Mouse (Mus musculus): ENCODE measurements around the gene Ccdc63. TPM values are rescaled to one million over a fixed set of nuclear protein-coding genes. Genes with fewer than 3 reads are reported as not detected.

Ccdc63 gene
- total RNA-seq, 4 experiments from 2014 or later, result 0.13 TPM; not detected in 3

DNA sequence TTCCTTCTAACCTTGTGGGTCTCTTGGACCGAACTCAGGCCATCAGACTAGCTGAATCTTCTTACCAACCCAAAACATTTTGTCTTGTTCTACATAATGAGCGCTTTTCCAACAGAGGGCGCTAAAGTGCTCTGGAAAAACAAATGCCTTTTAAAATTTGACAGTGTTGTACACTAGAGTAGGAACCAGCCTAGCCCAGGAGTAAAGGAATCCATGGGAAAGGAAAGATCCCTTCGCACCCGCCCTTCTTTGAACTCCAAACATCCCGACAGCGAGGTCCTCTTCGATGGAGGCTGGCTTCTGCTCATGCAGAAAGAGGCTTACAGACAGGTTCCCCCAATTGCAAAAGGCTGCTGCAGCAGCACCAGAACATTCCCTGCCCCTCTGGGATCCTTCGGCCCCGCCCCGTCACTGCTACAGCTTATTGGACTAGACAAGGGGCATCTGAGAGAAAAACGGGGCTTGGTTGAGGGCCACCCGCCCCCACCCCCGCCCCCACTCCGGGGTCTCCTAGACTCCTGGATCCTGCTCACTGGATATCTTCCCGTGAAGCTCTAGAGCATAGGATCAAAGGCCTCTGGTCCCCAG lies 11.5 kb downstream of the Ccdc63 start:
- peak; percentile 43 to 61 for DNase-seq (ENCODE audit: low spot score in 2 of 2)

GRCm38 (mm10) chr5:122125211-122125760 lies 15.3 kb downstream of the Ccdc63 start:
- no peak for DNase-seq (ENCODE audit: low spot score in 2 of 2)

DNA sequence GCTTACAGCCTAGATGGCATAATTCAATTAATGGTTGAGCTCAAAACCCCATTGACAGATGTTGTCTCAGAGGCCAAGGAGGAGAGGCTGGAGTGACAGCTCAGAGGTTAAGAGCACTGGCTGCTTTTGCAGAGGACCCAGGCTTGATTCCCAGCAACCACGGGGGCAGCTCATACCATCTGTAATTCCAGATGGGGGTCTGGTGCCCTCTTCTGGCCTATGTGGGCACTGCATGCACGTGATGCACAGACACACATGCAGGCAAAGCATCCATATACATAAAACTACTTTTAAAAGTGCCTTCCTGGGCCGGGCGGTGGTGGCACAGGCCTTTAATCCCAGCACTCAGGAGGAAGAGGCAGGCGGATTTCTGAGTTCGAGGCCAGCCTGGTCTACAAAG lies 24.4 kb downstream of the Ccdc63 start:
- no peak for DNase-seq (ENCODE audit: low spot score in 2 of 2)

DNA sequence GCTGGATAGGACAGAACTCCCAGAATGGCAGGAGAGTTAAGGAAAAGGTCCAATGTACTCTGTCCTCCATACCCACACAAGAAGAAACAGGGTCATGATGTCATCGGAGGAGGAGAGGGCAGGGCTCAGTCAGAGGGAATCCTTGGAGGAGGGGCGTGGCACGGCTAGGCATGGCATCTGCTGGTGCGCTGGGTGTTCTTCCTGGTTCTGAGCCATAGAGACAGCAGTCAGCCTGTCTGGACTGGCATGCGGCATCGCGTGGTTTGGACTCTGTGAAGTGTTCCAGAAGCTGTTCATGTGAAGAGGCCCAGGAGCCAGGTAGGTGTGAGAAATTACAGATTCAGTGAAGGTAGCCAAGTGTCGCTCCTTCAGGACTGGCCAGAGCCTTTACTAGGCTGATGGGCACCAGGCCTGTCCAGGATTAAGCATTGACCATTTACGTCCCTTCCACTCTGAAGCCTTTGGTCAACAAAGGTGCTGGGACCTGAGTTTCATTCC lies 25.3 kb downstream of the Ccdc63 start:
- DNase-seq (ENCODE audit: low spot score in 2 of 2), result no peak

DNA sequence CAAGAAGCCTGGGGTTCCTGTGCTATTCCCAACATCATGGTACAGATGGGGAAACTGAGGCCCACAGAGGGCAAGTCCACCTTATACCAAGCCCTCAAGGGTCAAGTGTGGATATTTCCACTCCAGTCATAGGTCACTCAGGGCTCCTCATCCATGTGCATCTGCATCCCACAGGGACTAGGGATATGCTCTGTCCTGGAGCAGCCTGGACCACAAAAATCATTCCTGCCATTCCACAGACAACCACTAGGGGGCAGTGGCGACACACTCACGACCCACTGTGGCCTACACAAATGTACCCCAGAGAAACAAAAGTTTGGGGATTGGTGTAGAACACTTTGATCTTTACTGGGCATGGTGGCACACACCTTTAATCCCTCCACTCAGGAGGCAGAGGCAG lies 26.4 kb downstream of the Ccdc63 start:
- no peak for DNase-seq (ENCODE audit: low spot score in 2 of 2)

DNA sequence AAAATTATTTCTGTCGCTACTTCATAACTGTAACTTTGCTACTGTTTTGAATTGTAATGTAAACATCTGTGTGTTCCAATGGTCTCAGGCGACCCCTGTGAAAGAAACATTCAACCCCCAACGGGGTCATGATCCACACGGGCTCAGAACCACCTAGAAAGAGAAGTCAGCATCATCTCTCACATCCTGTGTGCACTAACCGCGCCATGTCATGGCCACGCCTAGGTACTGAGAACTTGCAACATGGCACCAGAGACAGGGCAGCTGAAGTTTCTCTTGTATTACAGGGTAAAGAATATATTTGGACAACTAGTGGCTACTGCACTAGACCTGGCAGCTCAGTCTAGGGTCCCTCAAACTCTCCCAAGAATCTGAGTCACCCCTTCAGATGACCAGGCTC lies 27.2 kb downstream of the Ccdc63 start:
- no peak for DNase-seq (ENCODE audit: low spot score in 2 of 2)

DNA sequence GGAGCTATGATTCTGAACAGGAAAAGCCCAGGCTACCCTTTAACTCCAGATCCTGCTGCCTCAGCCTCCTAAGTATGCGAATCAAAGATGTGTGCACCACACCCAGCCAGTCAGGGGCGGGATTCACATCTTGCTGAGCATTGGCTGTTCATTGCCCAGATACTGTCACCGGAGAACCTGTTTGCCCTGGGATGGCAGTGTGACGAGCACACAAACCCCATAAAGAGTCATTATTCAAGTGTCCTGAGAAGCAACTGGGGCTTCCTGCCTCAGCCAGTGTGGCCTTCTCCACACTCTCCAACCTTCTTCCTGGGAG lies 28.7 kb downstream of the Ccdc63 start:
- DNase-seq (ENCODE audit: low spot score in 2 of 2), result no peak

DNA sequence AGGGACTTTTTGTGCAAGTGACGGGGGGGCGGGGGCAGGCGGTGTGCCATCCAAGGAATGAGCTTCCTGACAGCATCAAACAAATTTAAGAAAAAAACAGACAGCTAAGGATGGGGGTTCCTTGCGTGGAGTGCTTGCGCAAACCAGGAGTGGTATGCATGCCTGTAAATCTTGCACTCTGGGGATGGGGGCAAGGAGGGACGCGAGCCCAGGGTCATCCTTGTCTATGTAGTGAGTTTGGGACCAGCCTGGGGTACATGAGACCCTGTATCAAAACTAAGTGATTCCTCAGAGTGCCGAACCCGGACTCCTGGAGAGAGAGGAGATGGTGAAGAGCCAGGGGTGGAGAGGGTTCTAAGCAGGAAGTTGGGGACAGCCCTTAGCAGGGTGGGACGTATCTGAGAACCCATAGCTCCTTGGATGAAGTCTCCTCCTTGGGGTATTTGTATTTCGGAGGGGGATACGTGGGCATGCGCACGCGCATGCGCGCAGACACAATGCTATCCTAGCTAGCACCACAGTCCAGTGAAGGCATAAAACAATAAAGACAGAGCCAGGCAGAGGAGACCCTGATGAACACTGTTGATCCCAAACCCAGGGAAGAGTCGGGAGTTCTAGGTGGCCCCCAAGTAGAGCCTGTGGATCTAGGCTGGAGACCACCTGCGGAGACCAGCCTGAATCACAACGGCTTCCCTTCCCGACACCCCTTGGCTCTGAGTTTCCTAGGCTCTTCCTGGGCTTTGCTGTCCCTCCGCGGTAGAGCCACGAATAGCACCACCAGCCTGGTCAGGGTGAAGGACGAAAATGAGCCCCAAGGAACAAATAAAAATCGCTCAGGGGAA lies 29.3 kb downstream of the Ccdc63 start:
- no peak for DNase-seq (ENCODE audit: low spot score in 2 of 2)

DNA sequence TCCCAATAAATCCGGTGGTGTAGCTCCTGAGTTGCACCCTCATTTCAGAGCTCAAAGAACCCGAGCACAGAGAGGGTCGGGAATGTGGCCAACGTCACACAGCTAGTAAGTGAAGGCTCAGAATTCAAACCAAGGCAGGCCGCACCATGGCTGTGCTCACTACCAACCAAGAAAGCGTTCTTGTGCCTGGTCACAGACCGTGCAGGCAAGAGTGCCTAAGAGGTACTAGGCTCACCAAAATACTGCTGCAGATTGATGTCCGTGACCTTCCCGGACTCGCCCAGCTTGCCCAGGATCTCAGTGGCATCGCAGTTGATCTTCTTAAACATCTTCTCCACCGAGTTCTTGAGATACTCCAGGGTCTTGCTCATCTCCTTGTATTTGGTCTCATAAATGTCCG lies 30.0 kb downstream of the Ccdc63 start:
- no peak for DNase-seq (ENCODE audit: low spot score in 2 of 2)

DNA sequence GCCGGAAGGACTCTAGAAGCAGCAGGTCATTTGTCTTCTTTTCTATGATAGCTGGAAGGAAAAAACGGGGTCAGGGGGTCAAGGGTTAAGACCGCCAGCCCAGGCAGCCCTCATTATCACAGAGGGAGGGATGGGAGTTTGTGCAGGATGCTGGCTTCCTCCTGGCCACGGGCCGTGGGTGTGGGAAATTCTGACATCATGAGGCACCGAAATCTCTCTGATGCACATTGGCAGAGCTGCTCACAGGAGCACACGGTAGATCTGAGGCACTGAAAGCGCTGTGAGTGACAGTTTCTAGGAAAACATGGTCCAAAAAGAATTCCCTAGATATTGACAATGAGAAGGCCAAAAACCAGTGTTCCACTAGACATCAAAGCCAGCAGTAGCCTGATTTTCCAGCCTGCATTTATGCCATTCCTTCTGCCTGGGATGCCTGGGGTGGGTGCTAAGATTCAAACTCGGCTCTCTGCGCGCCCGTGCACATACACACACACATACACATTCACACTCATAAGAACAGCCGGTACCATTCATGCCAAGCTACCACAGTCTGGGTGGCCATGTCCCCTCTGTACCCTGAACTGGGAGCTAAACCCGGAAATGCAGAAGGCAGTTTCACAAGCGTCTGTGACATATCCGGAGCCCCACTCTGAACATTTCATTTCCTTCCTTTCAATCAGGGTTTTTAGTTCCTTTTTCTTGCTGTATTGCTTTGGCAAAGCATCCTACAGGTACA lies 31.1 kb downstream of the Ccdc63 start:
- DNase-seq (ENCODE audit: low spot score in 2 of 2), result no peak

DNA sequence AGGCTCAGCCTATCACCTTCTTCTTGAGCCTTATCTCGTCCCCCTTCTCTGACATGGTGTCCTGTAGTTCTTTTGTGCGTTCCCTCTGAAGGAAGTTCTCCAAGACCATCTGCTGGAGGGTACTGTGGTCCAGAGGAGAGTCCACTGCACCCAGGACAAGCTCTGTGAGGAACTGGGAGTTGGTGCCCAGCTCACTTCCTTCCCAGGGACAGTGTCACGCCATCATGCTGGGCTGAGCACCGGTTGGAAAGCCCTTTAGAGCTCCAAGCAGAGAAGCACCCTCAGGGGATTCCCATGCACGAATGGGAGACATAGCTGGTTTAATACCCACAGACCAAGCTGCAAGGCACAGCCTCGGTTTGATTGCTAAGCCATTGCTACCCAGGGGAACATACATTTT lies 32.5 kb downstream of the Ccdc63 start:
- DNase-seq (ENCODE audit: low spot score in 2 of 2), result no peak

GRCm38 (mm10) chr5:122106212-122106611 lies 34.4 kb downstream of the Ccdc63 start:
- no peak for DNase-seq (ENCODE audit: low spot score in 2 of 2)

GRCm38 (mm10) chr5:122104981-122105380 lies 35.6 kb downstream of the Ccdc63 start:
- DNase-seq (ENCODE audit: low spot score in 2 of 2), result no peak

GRCm38 (mm10) chr5:122104201-122104600 lies 36.4 kb downstream of the Ccdc63 start:
- DNase-seq (ENCODE audit: low spot score in 2 of 2), result no peak

GRCm38 (mm10) chr5:122103075-122103474 lies 37.5 kb downstream of the Ccdc63 start:
- no peak for DNase-seq (ENCODE audit: low spot score in 2 of 2)

DNA sequence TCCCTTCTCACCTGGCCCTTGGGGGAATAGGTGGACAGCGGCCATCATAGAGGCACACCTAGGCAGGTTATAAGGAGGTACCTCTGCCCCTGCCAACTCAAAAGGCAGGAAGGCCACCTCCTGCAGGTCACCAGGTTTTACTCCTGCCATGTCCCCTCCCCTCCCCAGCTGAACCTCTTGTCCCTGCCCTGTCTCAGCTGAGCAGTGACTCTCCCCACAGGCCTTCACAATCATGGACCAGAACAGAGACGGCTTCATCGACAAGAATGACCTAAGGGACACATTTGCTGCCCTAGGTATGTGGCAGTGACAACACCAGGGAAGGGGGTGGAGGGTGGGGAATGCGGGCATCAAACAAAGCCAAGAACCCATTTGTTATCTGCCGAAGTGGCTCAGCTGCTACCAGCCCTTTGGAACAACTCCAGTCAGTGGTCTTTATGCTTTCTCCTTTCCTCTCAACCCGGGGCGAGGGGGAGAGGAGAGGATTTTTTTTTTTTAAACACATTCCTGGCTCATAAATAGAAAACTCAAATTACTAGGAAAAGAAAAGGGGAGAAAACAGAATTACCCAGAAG lies 38.1 kb downstream of the Ccdc63 start:
- DNase-seq (ENCODE audit: low spot score in 2 of 2), result no peak

DNA sequence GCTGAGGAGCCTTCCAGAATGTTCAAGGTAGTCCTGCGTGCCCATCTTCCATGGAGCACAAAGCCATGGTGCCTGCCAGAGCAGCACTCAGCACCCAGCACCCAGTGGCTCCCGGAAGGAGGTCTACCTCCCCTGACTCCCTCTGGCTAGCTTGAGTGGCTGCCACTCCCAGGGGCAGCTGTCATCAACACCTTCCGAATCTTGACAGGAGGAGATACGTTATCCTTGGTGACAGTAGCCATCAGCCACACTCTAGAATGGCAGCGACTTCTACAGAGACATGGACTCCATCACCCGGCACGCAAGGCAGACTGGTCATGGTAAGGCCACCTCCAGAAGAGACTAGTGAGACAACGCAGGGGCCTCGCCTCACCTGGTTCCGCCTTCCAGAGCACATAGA lies 46.2 kb downstream of the Ccdc63 start:
- no peak for DNase-seq (ENCODE audit: low spot score in 2 of 2)

DNA sequence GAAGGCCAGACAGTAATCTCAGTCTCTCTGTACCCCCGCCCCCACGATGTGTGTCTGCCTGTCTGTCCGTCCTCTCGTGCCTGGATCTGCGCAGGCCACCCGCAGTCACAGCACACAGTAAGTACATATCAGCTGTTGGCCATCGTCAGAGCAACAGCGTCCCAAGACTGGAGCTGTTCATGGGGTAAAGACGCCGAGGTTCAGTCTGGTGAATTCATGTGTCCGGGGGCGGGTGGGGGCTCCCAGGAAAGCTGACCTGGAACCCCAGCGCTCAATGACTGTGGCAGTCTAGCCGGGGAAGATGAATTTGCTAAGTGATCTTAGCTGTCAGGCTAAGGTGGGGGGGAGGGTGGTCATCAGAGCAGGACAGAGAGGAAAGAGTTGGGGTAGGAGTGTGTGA lies 46.9 kb downstream of the Ccdc63 start:
- DNase-seq (ENCODE audit: low spot score in 2 of 2), result no peak

GRCm38 (mm10) chr5:122092794-122093193 lies 47.8 kb downstream of the Ccdc63 start:
- DNase-seq (ENCODE audit: low spot score in 2 of 2), result no peak

- DNase-seq (ENCODE audit: low spot score in 2 of 2), result no peak
Measured at GRCm38 (mm10) chr5:122091070-122091469, 49.6 kb downstream of the Ccdc63 start.

GRCm38 (mm10) chr5:122089664-122090063 lies 51.0 kb downstream of the Ccdc63 start:
- no peak for DNase-seq (ENCODE audit: low spot score in 2 of 2)

- peak; percentile 78 to 79 for DNase-seq (ENCODE audit: low spot score in 2 of 2)
Measured at GRCm38 (mm10) chr5:122088917-122089316, 51.7 kb downstream of the Ccdc63 start.

Data from gastrocnemius, adult 8-10 months (tissue).